Mouse (Mus musculus) liver, embryonic 14.5 days (tissue): ENCODE measurements at regions not wholly inside any gene's neighbourhood (a gene's known extent, or its start where the extent isn't known, plus 50 kb on each side); places are given as distances from the start of the nearest gene placed in this dataset.

Source experiments
- ATAC-seq: fragments of 200-750 bp; cut with Nextera tagmentation; 2 replicates; pipeline ENCODE4 v1.8.0; 2017; ENCODE audit warnings: moderate number of reproducible peaks, mild to moderate bottlenecking, moderate library complexity; ENCODE audit not compliant: insufficient read depth
- DNase-seq, 3 experiments: peaks; one replicate each; pipeline ENCODE4 v3.0.0-alpha.2; 2012 to 2013; ENCODE audit warnings: low read depth in 3 of 3, low spot score in 3 of 3
- H3K27ac ChIP-seq: fragments of 300-500 bp; sonication (generic); 2 replicates; pipeline ENCODE4 v1.5.1; 2014; ENCODE audit warnings: moderate library complexity, mild to moderate bottlenecking, control low read depth, inconsistent platforms
- H3K27me3 ChIP-seq: fragments of 300-500 bp; sonication (generic); 2 replicates; pipeline ENCODE4 v1.6.1; 2014; ENCODE audit warnings: mild to moderate bottlenecking, low read length, moderate library complexity; ENCODE audit not compliant: control insufficient read depth, insufficient read depth
- H3K36me3 ChIP-seq: fragments of 300-500 bp; sonication (generic); replicated peaks from 2 replicates; pipeline ENCODE4 v1.6.1; 2014; ENCODE audit warnings: low read depth; ENCODE audit not compliant: control insufficient read depth, insufficient read depth
- H3K4me1 ChIP-seq, 2 experiments: fragments of 200-500 bp in 1 of 2; fragments of 300-500 bp in 1 of 2; sonication (generic) in 1 of 2; replicated peaks; 2 replicates each; pipeline ENCODE4 v1.6.1; 2012 to 2014; ENCODE audit warnings: antibody characterized with exemption in 1 of 2, inconsistent platforms in 1 of 2, low read length in 1 of 2; ENCODE audit not compliant: control insufficient read depth in 2 of 2, insufficient read depth in 2 of 2
- H3K4me2 ChIP-seq: fragments of 300-500 bp; sonication (generic); 2 replicates; pipeline ENCODE4 v1.6.1; 2014; ENCODE audit warnings: low read depth, mild to moderate bottlenecking, control low read depth, moderate library complexity
- H3K4me3 ChIP-seq, 2 experiments: fragments of 200-500 bp in 1 of 2; fragments of 300-500 bp in 1 of 2; sonication (generic) in 1 of 2; 2 replicates each; pipeline ENCODE4 v1.5.1; 2012 to 2014; ENCODE audit warnings: low read depth in 2 of 2, low read length in 2 of 2, mild to moderate bottlenecking in 2 of 2, control low read depth in 1 of 2, inconsistent platforms in 1 of 2, moderate library complexity in 1 of 2; ENCODE audit not compliant: insufficient read depth in 1 of 2
- H3K9ac ChIP-seq: fragments of 300-500 bp; sonication (generic); replicated peaks from 2 replicates; pipeline ENCODE4 v1.6.1; 2014; ENCODE audit warnings: mild to moderate bottlenecking, control low read depth, moderate library complexity
- H3K9me3 ChIP-seq: fragments of 300-500 bp; sonication (generic); 2 replicates; pipeline ENCODE4 v1.6.1; 2016; ENCODE audit warnings: low read length, mixed read lengths; ENCODE audit not compliant: control insufficient read depth
- CTCF ChIP-seq: IDR thresholded peaks from 2 replicates; pipeline ENCODE4 v1.5.1; 2016; ENCODE audit warnings: antibody characterized with exemption, low read depth, control low read depth
- EP300 ChIP-seq: IDR thresholded peaks from 2 replicates; pipeline ENCODE4 v1.6.1; 2016; ENCODE audit warnings: antibody characterized with exemption, low read depth
- WGBS: fragments of 180-500 bp; shearing (Covaris S2); extraction: QIAGEN DNeasy Blood & Tissue Kit; methylation state at CpG from one replicate; pipeline ENCODE4 v1.1.7; 2014; ENCODE audit not compliant: insufficient replicate concordance; 5-methylcytosine and 5-hydroxymethylcytosine counted together

DNA sequence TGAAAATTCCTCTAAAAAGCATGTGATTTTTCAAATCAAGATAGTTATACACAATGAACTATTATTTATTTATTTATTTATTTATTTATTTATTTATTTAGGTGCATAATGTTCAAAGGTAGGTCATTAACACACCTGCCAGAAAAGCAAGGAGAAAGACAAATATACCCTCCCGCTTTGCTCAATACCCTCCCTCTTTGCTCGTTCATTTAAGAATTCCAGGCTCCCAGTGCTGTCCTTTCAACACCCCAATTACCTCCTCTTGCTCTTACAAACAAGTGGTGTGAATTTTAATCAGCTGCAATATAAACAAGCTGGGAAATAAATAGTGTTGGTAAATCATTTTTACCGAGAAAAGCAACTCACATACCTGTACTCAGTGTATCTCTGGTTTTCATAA, 1041.6 kb upstream of the Gje1 start:
- DNase-seq (no peak), ATAC-seq (no peak)
- no peaks in the 10 kb centered on the region for H3K9me3 ChIP-seq
- TF ChIP-seq EP300 (no peak), CTCF (no peak)
- WGBS, result 45% methylated on average over 3 of the region's 3 CpGs
- no peak overlapping the region for H3K27ac ChIP-seq
- H3K36me3 ChIP-seq, result no peaks in the 10 kb centered on the region
- H3K27me3 ChIP-seq, result no peaks in the 10 kb centered on the region
- no peak overlapping the region for H3K4me3 ChIP-seq
- H3K9ac ChIP-seq, result no peak overlapping the region
- 0 out of 4 replicates have a peak, but pooled peaks cover 0 to 2% of the 10 kb centered on the region in 2 experiments for H3K4me1 ChIP-seq
- peak overlapping the region; percentile 12; the same call in 1 of the 2 replicates for H3K4me2 ChIP-seq

DNA sequence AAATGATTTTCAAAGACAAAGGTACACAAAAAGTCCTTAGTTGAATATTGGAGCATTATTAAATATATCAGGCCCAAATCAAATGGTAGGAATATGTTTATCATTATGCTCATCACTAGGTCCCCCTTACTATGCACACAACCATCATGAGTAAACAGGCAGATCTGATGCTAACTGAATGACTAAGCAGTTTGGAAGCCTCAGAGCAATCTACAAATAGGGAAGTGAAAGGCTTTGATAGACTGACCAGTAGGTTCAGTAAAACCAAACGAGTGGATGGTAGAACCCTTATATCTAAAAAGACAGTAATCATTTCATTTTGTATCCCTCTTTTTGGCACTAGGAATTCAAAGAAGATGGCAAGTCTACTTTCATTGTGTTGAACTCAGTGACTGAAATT, 1039.5 kb upstream of the Gje1 start:
- TF ChIP-seq CTCF (no peak), EP300 (no peak)
- Histone ChIP-seq H3K9ac (no peak overlapping the region), H3K36me3 (no peaks in the 10 kb centered on the region), H3K4me2 (no peak overlapping the region), H3K27ac (no peak overlapping the region), H3K27me3 (no peaks in the 10 kb centered on the region), H3K4me3 (no peak overlapping the region), H3K4me1 (0 out of 4 replicates have a peak, but pooled peaks cover 0 to 2% of the 10 kb centered on the region in 2 experiments), H3K9me3 (no peaks in the 10 kb centered on the region)
- 13% methylated on average over 1 of the region's 1 CpGs for WGBS
- no peak for DNase-seq
- ATAC-seq, result no peak

DNA sequence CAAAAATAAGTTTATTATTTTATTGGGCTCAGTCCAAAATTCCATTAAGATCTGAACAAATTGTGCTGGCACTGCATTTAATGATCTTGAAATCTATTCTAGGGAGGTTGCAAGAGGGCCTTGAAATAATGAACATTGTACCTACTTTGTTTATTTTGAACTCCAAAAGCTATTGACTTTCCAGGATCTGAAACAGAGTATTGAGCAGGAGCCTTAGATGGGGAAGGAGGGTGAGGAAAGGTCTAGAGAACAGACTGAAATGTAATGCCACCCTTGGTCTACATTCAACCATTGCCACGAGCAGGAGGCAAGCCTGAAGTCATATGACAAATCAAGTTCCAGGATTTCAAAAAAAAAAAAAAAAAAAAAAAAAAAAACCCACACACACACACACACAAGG, 1028.9 kb upstream of the Gje1 start:
- Histone ChIP-seq H3K9ac (no peak overlapping the region), H3K9me3 (no peaks in the 10 kb centered on the region), H3K27ac (no peak overlapping the region), H3K27me3 (no peaks in the 10 kb centered on the region), H3K4me2 (no peak overlapping the region), H3K36me3 (no peaks in the 10 kb centered on the region), H3K4me1 (no peaks in the 10 kb centered on the region), H3K4me3 (no peak overlapping the region)
- 48% methylated on average over 1 of the region's 1 CpGs for WGBS
- TF ChIP-seq EP300 (no peak), CTCF (no peak)
- DNase-seq, result no peak
- no peak for ATAC-seq

DNA sequence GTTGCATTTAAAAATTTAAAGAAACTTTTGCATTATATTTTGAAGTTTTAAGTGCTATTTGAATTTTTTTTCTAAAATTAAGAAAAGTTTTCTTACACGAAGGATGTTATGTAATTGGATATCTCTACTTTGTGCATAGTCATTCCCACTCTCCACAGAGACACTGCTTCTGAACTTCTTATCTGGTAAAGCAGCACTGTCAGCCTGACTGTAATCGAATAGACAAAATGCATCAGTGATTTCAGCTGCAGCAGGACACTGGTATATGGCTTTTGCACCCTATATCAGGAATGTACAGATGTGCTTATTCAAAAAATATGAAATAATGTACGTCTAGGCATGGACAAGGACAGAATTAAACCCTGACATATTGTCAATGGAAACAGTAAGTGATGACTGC, 1020.6 kb upstream of the Gje1 start:
- ATAC-seq (peak; percentile 61), DNase-seq (no peak)
- H3K9me3 ChIP-seq, result no peaks in the 10 kb centered on the region
- no peaks in the 10 kb centered on the region for H3K36me3 ChIP-seq
- TF ChIP-seq EP300 (no peak), CTCF (no peak)
- H3K9ac ChIP-seq, result no peak overlapping the region
- H3K4me3 ChIP-seq, result no peak overlapping the region
- no peaks in the 10 kb centered on the region for H3K4me1 ChIP-seq
- no peak overlapping the region for H3K27ac ChIP-seq
- H3K4me2 ChIP-seq, result no peak overlapping the region
- no peaks in the 10 kb centered on the region for H3K27me3 ChIP-seq
- 21% methylated on average over 3 of the region's 3 CpGs for WGBS

DNA sequence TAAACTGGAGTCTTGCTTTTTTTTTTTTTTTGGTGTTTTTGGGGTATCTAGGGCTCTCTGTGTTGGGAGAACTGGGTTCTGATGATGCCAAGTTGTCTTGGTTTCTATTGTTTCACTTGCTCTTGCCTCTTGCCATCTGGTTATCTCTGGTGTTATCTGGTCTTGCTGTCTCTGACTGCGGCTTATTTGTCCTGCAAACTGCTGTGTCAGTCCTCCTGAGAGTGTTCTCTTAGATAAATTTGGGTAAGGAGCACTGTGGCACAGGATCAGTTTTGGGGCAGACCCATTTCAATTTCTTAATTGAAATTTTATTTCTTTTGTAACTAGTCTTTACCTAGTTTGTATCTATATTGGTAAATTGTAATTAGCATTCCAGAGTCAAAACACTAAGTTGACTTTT, 1013.3 kb upstream of the Gje1 start:
- no peaks in the 10 kb centered on the region for H3K27me3 ChIP-seq
- TF ChIP-seq CTCF, result no peak
- TF ChIP-seq EP300, result no peak
- no peak overlapping the region for H3K4me2 ChIP-seq
- H3K27ac ChIP-seq, result no peak overlapping the region
- ATAC-seq (no peak), DNase-seq (peak in 1 of 3 experiments; percentile 0)
- no peaks in the 10 kb centered on the region for H3K36me3 ChIP-seq
- no peaks in the 10 kb centered on the region for H3K4me1 ChIP-seq
- no peak overlapping the region for H3K4me3 ChIP-seq
- no peaks in the 10 kb centered on the region for H3K9me3 ChIP-seq
- no peak overlapping the region for H3K9ac ChIP-seq
- 24% methylated on average over 1 of the region's 1 CpGs for WGBS
